Mouse (Mus musculus) kidney, embryonic 14.5 days (tissue): ENCODE measurements around the gene Elof1. TPM values are rescaled to one million over a fixed set of nuclear protein-coding genes. Genes with fewer than 3 reads are reported as not detected.

ENCODE experiments used
- ATAC-seq: fragments of 200-750 bp; cut with Nextera tagmentation; 2 replicates; pipeline ENCODE4 v1.8.0; 2017; ENCODE audit warnings: moderate number of reproducible peaks, mild to moderate bottlenecking, moderate TSS enrichment, moderate library complexity; ENCODE audit not compliant: low FRiP score, low TSS enrichment
- H3K27ac ChIP-seq: fragments of 300-500 bp; sonication (generic); 2 replicates; pipeline ENCODE4 v1.5.1; 2014; ENCODE audit warnings: low read depth, mild to moderate bottlenecking, low read length, moderate library complexity, mixed read lengths
- H3K27me3 ChIP-seq: fragments of 300-500 bp; sonication (generic); 2 replicates; pipeline ENCODE4 v1.6.1; 2014; ENCODE audit warnings: mild to moderate bottlenecking, low read length; ENCODE audit not compliant: control insufficient read depth, insufficient read depth
- H3K36me3 ChIP-seq: fragments of 300-500 bp; sonication (generic); 2 replicates; pipeline ENCODE4 v1.6.1; 2014; ENCODE audit warnings: low read length, mixed read lengths; ENCODE audit not compliant: control insufficient read depth, insufficient read depth
- H3K4me1 ChIP-seq: fragments of 300-500 bp; sonication (generic); 2 replicates; pipeline ENCODE4 v1.6.1; 2014; ENCODE audit warnings: low read length, mixed read lengths; ENCODE audit not compliant: control insufficient read depth, insufficient read depth
- H3K4me2 ChIP-seq: fragments of 300-500 bp; sonication (generic); replicated peaks from 2 replicates; pipeline ENCODE4 v1.6.1; 2014; ENCODE audit warnings: low read depth, mild to moderate bottlenecking, low read length
- H3K4me3 ChIP-seq: fragments of 300-500 bp; sonication (generic); 2 replicates; pipeline ENCODE4 v1.5.1; 2014; ENCODE audit warnings: mild to moderate bottlenecking, low read length
- H3K9ac ChIP-seq: fragments of 300-500 bp; sonication (generic); 2 replicates; pipeline ENCODE4 v1.6.1; 2014; ENCODE audit warnings: low read depth, mild to moderate bottlenecking, low read length, moderate library complexity
- H3K9me3 ChIP-seq: fragments of 300-500 bp; sonication (generic); 2 replicates; pipeline ENCODE4 v1.6.1; 2016; ENCODE audit warnings: low read length; ENCODE audit not compliant: control insufficient read depth
- WGBS: fragments of 180-500 bp; shearing (Covaris S2); extraction: QIAGEN DNeasy Blood & Tissue Kit; methylation state at CpG from one replicate; pipeline ENCODE4 v1.1.7; 2014; 5-methylcytosine and 5-hydroxymethylcytosine counted together
- polyA plus RNA-seq: library from polyadenylated mRNA; unstranded; fragments of >200 nt; fragmentation: Nextera tagmentation; extraction: Ambion mirVana; gene quantifications from 2 replicates; pipeline ENCODE4 v1.2.1, GENCODE M21; 2014

Elof1 gene
- polyA plus RNA-seq, 1 experiment from 2014 or later = 216 TPM

DNA sequence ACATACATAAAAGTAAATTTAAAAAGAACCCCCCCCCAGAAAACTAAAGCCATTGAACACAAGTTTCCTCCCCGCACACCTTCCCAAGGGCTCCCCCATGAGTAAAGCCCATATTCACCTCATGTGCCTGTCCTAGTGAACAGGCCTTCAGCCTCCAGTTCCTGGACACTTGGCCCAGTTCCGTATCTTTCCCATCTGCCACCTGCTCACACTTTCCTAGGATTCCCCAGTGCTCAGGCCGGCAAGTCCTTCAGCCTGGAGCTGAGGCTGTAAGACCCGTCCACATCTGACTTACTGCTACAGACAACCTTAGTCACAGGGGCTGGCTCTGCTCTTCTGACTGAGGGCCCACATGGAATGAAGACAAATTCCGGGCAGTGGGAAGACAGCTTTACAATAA, 22.8 kb upstream of the Elof1 start:
- WGBS = 91% methylated on average over 5 of the region's 5 CpGs
- H3K4me2 ChIP-seq = no peak overlapping the region
- H3K9ac ChIP-seq = no peak overlapping the region
- H3K27ac ChIP-seq = no peak overlapping the region
- H3K36me3 ChIP-seq = no peaks in the 10 kb centered on the region
- H3K9me3 ChIP-seq = no peaks in the 10 kb centered on the region
- no peaks in the 10 kb centered on the region for H3K4me1 ChIP-seq
- no peak overlapping the region for H3K4me3 ChIP-seq
- H3K27me3 ChIP-seq = no peaks in the 10 kb centered on the region
- ATAC-seq = no peak

DNA sequence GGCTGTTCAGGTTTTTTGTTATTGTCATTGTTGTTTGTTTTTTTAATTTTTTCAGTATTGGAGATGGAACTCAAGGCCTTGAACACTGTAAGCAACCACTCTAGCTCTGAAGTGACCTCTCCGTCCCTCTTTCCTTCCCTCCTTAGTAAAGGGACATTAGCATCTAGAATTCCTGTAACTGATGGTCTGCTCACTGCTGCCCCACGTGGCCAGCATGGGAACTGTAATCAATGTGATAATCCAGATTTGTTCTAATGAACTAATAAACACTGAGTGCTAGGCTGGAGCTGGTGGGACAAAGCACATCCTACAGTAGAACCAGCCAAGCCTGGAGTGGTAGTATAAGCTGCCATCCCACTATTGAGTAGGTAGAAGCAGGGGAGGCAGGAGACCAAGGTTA, 21.5 kb upstream of the Elof1 start:
- Histone ChIP-seq H3K36me3 (no peaks in the 10 kb centered on the region), H3K27ac (no peak overlapping the region), H3K27me3 (no peaks in the 10 kb centered on the region), H3K4me1 (no peaks in the 10 kb centered on the region), H3K9ac (no peak overlapping the region), H3K4me2 (no peak overlapping the region), H3K4me3 (no peak overlapping the region), H3K9me3 (no peaks in the 10 kb centered on the region)
- ATAC-seq = no peak
- 31% methylated on average over 2 of the region's 2 CpGs for WGBS

DNA sequence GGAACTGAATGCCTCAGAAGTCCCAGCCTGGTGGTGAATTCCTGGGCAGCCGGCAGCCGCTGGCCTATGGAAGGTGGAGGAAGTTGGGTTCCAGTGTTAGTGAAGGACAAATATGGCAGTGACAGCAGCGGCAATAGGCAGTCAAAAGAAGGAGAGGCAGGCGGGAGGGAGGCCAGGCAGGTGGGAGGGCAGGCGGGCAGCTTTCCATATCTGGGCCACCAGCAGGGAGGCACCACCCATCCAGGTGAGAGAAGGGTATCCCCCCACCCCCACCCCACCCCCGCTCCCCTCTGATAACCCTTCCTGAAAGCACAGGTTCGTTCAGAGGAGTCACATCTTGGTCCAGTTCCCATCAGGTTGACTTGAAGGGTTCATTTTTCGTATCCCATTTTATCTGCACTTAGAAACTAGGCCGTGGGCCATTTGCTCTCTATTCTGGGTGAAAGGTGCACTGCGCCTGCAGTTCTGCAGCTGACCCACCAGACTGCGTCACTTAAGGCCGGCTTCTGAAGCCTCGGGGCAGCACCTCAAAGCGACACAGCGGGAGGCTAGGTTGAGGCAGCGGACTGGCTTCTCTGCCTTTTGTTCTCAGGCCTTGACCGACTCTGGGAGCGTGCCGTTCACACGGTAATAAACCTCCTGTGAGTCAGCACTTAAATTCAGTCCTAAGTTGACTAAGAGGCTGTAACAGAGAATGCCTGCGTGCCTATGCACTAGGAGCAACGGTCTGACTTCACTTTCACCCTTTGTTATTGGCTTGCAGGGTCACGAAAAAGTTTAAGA, 20.0 kb upstream of the Elof1 start:
- no peak overlapping the region for H3K4me3 ChIP-seq
- no peak overlapping the region for H3K27ac ChIP-seq
- H3K36me3 ChIP-seq = no peaks in the 10 kb centered on the region
- H3K9ac ChIP-seq = no peak overlapping the region
- H3K4me1 ChIP-seq = peaks cover 1% of the 10 kb centered on the region; the same call in 1 of the 2 replicates
- no peaks in the 10 kb centered on the region for H3K27me3 ChIP-seq
- WGBS = 13% methylated on average over 23 of the region's 23 CpGs
- no peak for ATAC-seq
- no peaks in the 10 kb centered on the region for H3K9me3 ChIP-seq
- H3K4me2 ChIP-seq = no peak overlapping the region

DNA sequence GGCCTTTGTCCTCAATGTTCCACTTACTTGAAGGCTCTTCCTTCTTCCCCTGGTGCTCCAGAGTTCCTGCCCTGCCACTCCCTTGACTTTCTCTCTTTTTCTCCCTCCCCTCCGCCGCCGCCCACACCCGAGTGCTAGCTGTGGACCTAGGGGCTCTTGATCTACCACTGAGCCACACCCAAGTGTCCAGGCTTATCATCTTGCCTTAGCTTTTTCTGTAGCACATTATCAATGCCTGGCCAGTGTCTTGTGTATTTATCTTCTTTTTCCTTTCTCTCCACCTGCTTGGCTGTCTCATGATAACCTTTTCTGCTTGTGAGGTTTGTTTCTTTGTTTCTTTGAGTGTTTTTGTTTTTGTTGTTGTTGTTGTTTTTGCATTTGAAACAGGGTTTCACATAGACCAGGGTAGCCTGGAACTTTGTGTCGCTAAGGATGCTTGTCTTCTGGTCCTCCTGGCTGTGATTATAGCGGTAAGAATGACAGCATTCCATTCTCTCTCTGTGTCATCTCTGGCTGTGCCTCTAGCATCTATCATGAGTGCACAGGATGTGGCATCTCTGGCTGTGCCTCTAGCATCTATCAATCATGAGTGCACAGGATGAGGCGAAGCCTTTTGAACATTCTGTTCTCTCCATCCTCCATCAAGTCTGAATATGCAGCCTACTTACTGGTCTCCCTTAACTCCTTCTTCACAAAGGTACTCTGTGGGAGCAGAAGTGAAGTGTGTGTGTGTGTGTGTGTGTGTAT, 18.8 kb upstream of the Elof1 start, which contains the start of gene Acp5:
Gene Acp5, minus strand, starts transcription at position 68 of the 747 bp plus-strand sequence.
- H3K27ac ChIP-seq = no peak within 1 kb of the TSS
- peaks cover 11% of the 10 kb centered on the region for H3K4me1 ChIP-seq
- WGBS = 73% methylated on average over 7 of the region's 7 CpGs
- no peak within 1 kb of the TSS for H3K9ac ChIP-seq
- no peak within 1 kb of the TSS for H3K4me2 ChIP-seq
- H3K36me3 ChIP-seq = no peaks in the 10 kb centered on the region
- H3K27me3 ChIP-seq = no peaks in the 10 kb centered on the region; the same call in 1 of the 2 replicates
- H3K9me3 ChIP-seq = no peaks in the 10 kb centered on the region
- no peak within 1 kb of the TSS for H3K4me3 ChIP-seq
- no peak for ATAC-seq

DNA sequence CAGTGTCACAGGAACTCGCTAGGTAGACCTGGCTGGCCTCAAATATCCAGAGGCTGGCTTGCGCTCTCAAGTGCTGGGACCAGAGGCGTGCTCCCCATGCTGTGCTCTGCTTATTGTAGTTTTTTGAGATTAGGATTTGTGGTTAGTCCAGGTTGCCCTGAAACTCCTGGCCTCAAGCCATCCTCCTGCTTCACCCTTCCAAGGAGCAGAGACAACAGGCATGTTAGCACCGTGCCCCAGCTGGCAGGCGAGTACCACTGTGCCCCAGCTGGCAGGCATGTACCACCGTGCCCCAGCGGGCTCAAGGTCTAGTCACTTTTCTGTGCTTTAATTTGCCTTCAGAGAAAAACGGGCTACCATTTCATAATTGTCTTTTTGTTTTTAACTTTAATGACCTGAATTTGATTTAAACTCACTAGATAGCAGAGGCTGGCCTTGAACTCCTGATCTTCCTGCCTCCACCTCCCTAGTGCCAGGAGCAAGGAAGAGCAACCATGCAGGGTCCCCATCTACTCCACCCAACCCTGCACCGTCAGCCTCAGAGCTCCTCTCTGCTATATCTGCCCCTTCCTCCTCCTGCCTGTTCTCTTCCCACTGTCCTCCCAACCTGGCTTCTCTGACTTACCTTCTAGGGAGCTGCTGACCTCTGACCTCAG, 18.1 kb upstream of the Elof1 start:
- H3K27ac ChIP-seq = no peak overlapping the region
- no peaks in the 10 kb centered on the region; the same call in 1 of the 2 replicates for H3K27me3 ChIP-seq
- WGBS = 82% methylated on average over 9 of the region's 9 CpGs
- no peaks in the 10 kb centered on the region for H3K9me3 ChIP-seq
- H3K4me2 ChIP-seq = no peak overlapping the region
- H3K9ac ChIP-seq = no peak overlapping the region
- H3K4me3 ChIP-seq = no peak overlapping the region
- H3K4me1 ChIP-seq = peaks cover 11% of the 10 kb centered on the region
- ATAC-seq = no peak
- no peaks in the 10 kb centered on the region for H3K36me3 ChIP-seq

DNA sequence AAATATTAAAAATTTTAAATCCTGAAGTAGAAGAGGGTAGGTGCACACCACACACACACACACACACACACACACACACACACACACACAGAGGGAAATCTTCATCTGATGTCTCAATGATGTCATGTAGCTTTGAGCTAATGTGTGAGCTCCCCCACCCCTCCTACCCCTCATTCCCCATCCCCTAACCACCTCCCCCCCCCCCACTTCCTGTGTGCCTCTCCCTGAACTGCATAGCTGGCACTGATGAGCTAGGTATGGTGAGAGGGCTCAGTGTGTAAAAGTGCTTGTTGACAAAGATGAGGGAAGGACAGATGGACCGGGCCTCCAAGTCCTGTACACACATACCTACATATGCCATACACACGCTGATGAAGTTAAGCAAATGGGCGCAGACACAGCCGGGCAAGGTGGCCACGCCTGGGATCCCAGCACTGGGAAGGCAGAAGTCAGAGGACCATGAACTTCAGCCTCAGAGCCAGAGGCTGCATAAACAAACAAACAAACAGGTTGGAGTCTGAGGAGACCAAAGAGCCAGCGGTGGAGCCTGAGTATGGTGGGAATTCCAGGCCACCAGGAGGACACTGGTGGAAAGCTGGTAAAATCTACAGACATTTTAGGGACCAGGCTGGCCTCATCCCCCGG, 17.4 kb upstream of the Elof1 start:
- ATAC-seq = no peak
- Histone ChIP-seq H3K4me3 (no peak overlapping the region), H3K4me2 (no peak overlapping the region), H3K27me3 (no peaks in the 10 kb centered on the region; the same call in 1 of the 2 replicates), H3K36me3 (no peaks in the 10 kb centered on the region), H3K9ac (no peak overlapping the region), H3K4me1 (peaks cover 11% of the 10 kb centered on the region), H3K9me3 (no peaks in the 10 kb centered on the region), H3K27ac (no peak overlapping the region)
- WGBS = 80% methylated on average over 7 of the region's 7 CpGs

DNA sequence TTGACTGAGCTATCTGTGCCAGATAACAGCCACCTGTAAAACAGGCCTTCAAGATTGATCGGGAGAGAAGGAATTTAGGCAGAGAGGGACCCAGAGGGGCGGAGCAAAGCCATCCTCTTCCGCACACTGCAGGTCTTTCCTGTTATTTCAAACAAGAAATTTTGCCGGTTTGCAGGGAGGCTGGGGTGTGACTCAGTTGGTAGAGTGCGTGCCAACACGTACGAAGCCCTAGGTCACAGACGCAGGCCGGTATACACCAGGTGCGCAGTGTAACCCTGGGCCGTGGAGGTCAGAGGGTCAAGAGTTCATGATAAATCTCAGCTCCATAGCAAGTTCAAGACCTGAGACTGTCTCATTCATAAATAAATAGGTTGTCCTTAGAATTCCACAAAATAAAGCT, 15.2 kb upstream of the Elof1 start:
- H3K4me1 ChIP-seq = peaks cover 11% of the 10 kb centered on the region
- peak overlapping the region; percentile 42 for H3K9ac ChIP-seq
- no peaks in the 10 kb centered on the region for H3K36me3 ChIP-seq
- no peak for ATAC-seq
- H3K27ac ChIP-seq = no peak overlapping the region
- 40% methylated on average over 11 of the region's 11 CpGs for WGBS
- peak overlapping the region; percentile 63; the same call in 1 of the 2 replicates for H3K4me2 ChIP-seq
- H3K27me3 ChIP-seq = no peaks in the 10 kb centered on the region; the same call in 1 of the 2 replicates
- no peaks in the 10 kb centered on the region for H3K9me3 ChIP-seq
- H3K4me3 ChIP-seq = peak overlapping the region; percentile 37; the same call in 1 of the 2 replicates

DNA sequence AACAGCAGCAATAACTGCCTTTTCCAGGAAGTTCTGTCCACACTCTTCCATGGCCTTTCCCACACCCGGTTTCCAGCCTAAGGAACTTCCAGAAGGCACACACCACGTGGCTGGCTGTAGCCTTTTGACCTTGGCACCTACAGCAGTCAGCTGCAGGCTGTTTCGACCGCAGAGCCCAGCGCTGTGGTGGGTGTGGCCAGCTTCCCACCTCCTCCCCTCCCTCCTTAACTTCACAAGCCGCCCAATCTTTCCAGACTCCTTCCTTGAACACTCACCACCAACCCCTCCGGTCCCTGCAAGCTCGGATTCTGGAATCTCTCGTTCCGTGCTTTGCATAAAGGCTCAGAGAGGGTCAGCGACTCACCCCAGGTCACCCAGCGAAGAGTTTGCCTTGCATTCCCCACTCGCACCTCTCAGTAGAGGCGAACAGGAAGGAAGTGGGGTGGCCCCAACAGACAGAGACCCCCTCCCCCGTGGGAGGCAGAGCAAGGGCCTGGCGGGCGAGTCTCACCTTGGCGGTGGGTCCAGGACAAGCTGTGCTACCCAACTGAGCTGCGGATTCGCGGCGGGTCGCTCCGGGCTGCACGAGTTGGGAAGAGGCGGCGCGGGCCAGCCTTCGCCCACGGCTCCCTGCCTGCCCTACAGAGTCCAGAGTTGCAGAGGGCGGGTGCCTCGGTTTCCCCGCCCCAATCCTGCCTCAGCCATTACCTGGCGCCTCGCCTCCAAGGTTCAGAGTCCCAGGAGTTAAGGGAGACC, 14.4 kb upstream of the Elof1 start:
- Histone ChIP-seq H3K4me1 (peaks cover 11% of the 10 kb centered on the region), H3K4me2 (peak overlapping the region; percentile 63), H3K27ac (no peak overlapping the region), H3K27me3 (no peaks in the 10 kb centered on the region; the same call in 1 of the 2 replicates), H3K9ac (peak overlapping the region; percentile 42; the same call in 1 of the 2 replicates), H3K36me3 (no peaks in the 10 kb centered on the region), H3K4me3 (peak overlapping the region; percentile 37), H3K9me3 (no peaks in the 10 kb centered on the region)
- ATAC-seq = peak; percentile 67
- WGBS = 2% methylated on average over 35 of the region's 35 CpGs
